Mouse (Mus musculus) c-Kit-positive CD71-positive TER-119-positive erythroid progenitor cells, embryonic 14.5 days (primary cell): ENCODE results near the gene 4930467E23Rik.
"Not testable (repeated sequence)": the region's sequence is repeated elsewhere in the genome, so short reads cannot be mapped to it uniquely, and the experiment has no call there.

Experiments
- DNase-seq: peaks from one replicate; pipeline ENCODE4 v3.0.0-alpha.2; 2013; ENCODE audit warnings: low spot score

Gene 4930467E23Rik

GRCm38 (mm10) chr8:19711171-19711860 is 18.1 kb upstream of the 4930467E23Rik start:
- DNase-seq = not testable (repeated sequence)

GRCm38 (mm10) chr8:19712227-19712750 is 17.1 kb upstream of the 4930467E23Rik start:
- DNase-seq = not testable (repeated sequence)

GRCm38 (mm10) chr8:19712816-19713215 is 16.6 kb upstream of the 4930467E23Rik start:
- DNase-seq = not testable (repeated sequence)

- DNase-seq = not testable (repeated sequence)
These were observed 16.0 kb upstream of the 4930467E23Rik start for GRCm38 (mm10) chr8:19713232-19713834.

- not testable (repeated sequence) for DNase-seq
These were observed 14.9 kb upstream of the 4930467E23Rik start for GRCm38 (mm10) chr8:19714426-19714825.

- DNase-seq = not testable (repeated sequence)
These were observed 14.1 kb upstream of the 4930467E23Rik start for GRCm38 (mm10) chr8:19715266-19715665.

GRCm38 (mm10) chr8:19717851-19718250 is 11.5 kb upstream of the 4930467E23Rik start:
- DNase-seq = not testable (repeated sequence)

GRCm38 (mm10) chr8:19719513-19719912 is 9.9 kb upstream of the 4930467E23Rik start:
- not testable (repeated sequence) for DNase-seq

GRCm38 (mm10) chr8:19724871-19725270 is 4.5 kb upstream of the 4930467E23Rik start:
- not testable (repeated sequence) for DNase-seq

- not testable (repeated sequence) for DNase-seq
These were observed 22.4 kb downstream of the 4930467E23Rik start for GRCm38 (mm10) chr8:19751773-19752172.

- DNase-seq = not testable (repeated sequence)
These were observed 24.8 kb downstream of the 4930467E23Rik start for GRCm38 (mm10) chr8:19754178-19754577.

- not testable (repeated sequence) for DNase-seq
These were observed 25.6 kb downstream of the 4930467E23Rik start for GRCm38 (mm10) chr8:19754961-19755360.

GRCm38 (mm10) chr8:19761660-19762059 is 32.3 kb downstream of the 4930467E23Rik start:
- not testable (repeated sequence) for DNase-seq

- DNase-seq = not testable (repeated sequence)
These were observed 33.6 kb downstream of the 4930467E23Rik start for GRCm38 (mm10) chr8:19762860-19763592.

- DNase-seq = not testable (repeated sequence)
These were observed 36.2 kb downstream of the 4930467E23Rik start for GRCm38 (mm10) chr8:19765531-19765930.

- not testable (repeated sequence) for DNase-seq
These were observed 44.1 kb downstream of the 4930467E23Rik start for GRCm38 (mm10) chr8:19773461-19773860.

GRCm38 (mm10) chr8:19776311-19776710 is 46.9 kb downstream of the 4930467E23Rik start:
- DNase-seq = not testable (repeated sequence)

- not testable (repeated sequence) for DNase-seq
These were observed 48.1 kb downstream of the 4930467E23Rik start for GRCm38 (mm10) chr8:19777500-19777899.

GRCm38 (mm10) chr8:19778126-19778525 is 48.8 kb downstream of the 4930467E23Rik start:
- DNase-seq = not testable (repeated sequence)

- not testable (repeated sequence) for DNase-seq
These were observed 49.5 kb downstream of the 4930467E23Rik start for GRCm38 (mm10) chr8:19778891-19779290.

- not testable (repeated sequence) for DNase-seq
These were observed 50.8 kb downstream of the 4930467E23Rik start for GRCm38 (mm10) chr8:19780212-19780611.

GRCm38 (mm10) chr8:19780658-19781057 is 51.3 kb downstream of the 4930467E23Rik start:
- DNase-seq = not testable (repeated sequence)
